Mouse (Mus musculus): Measurements from ENCODE around the gene Zfp13. TPM values are rescaled to one million over a fixed set of nuclear protein-coding genes. Genes with fewer than 3 reads are reported as not detected.

The Zfp13 gene
- polyA plus RNA-seq (2014; fragmentation: Nextera tagmentation; extraction: Ambion mirVana): 19.2 and 20.5 TPM in 2 replicates

GRCm38 (mm10) chr17:23598582-23599552 is at the start of gene Zfp13:
TSS of gene Zfp13 (minus strand) at chr17:23599487.
- WGBS: 10% methylated on average over 31 of the region's 31 CpGs
- peak; percentile 89 for DNase-seq (ENCODE audit: low spot score)

GRCm38 (mm10) chr17:23645894-23646293 is 46.6 kb upstream of the Zfp13 start:
- H3K27ac ChIP-seq (ENCODE audit: low read depth, low read length): no peak overlapping the region
- peaks cover 8% of the 10 kb centered on the region; the same call in 1 of the 2 replicates for H3K27me3 ChIP-seq (ENCODE audit: control insufficient read depth, insufficient read depth, low read length)
- WGBS: 27% methylated on average over 10 of the region's 10 CpGs
- H3K9ac ChIP-seq (ENCODE audit: low read length): no peak overlapping the region
- ATAC-seq (replicated peaks; ENCODE audit: low FRiP score) (no peak), DNase-seq (ENCODE audit: low spot score) (no peak)
- no peaks in the 10 kb centered on the region for H3K36me3 ChIP-seq (ENCODE audit: control insufficient read depth, insufficient read depth, low read length)
- no peaks in the 10 kb centered on the region for H3K9me3 ChIP-seq (ENCODE audit: control insufficient read depth, low read length)
- H3K4me3 ChIP-seq (ENCODE audit: low read depth, low read length): no peak overlapping the region
- no peak overlapping the region for H3K4me2 ChIP-seq (ENCODE audit: low read depth, low read length, severe bottlenecking)
- H3K4me1 ChIP-seq (replicated peaks; ENCODE audit: control insufficient read depth, insufficient read depth, low read length): peaks cover 2% of the 10 kb centered on the region; the same call in 1 of the 2 replicates

More at GRCm38 (mm10) chr17:23598582-23599552, at the start of gene Zfp13:
- Histone ChIP-seq H3K36me3 (ENCODE audit: control insufficient read depth, insufficient read depth, low read length) (no peaks in the 10 kb centered on the region), H3K9ac (ENCODE audit: low read length) (peak within 1 kb of the TSS; percentile 39), H3K27ac (ENCODE audit: low read depth, low read length) (peak within 1 kb of the TSS; percentile 58; the same call in 1 of the 2 replicates), H3K4me3 (ENCODE audit: low read depth, low read length) (peak within 1 kb of the TSS; percentile 28), H3K27me3 (ENCODE audit: control insufficient read depth, insufficient read depth, low read length) (no peaks in the 10 kb centered on the region), H3K4me2 (ENCODE audit: low read depth, low read length, severe bottlenecking) (peak within 1 kb of the TSS; percentile 56), H3K9me3 (ENCODE audit: control insufficient read depth, low read length) (no peaks in the 10 kb centered on the region), H3K4me1 (replicated peaks; ENCODE audit: control insufficient read depth, insufficient read depth, low read length) (peaks cover 2% of the 10 kb centered on the region; the same call in 1 of the 2 replicates)
- ATAC-seq (replicated peaks; ENCODE audit: low FRiP score): peak; percentile 92

GRCm38 (mm10) chr17:23644613-23645495 is 45.6 kb upstream of the Zfp13 start, which contains the start of gene Mmp25:
TSS of gene Mmp25 (minus strand) at chr17:23645277.
- Histone ChIP-seq H3K4me2 (ENCODE audit: low read depth, low read length, severe bottlenecking) (peak within 1 kb of the TSS; percentile 51), H3K27ac (ENCODE audit: low read depth, low read length) (no peak within 1 kb of the TSS), H3K4me1 (replicated peaks; ENCODE audit: control insufficient read depth, insufficient read depth, low read length) (peaks cover 2% of the 10 kb centered on the region; the same call in 1 of the 2 replicates), H3K4me3 (ENCODE audit: low read depth, low read length) (peak within 1 kb of the TSS; percentile 37), H3K9ac (ENCODE audit: low read length) (peak within 1 kb of the TSS; percentile 48), H3K27me3 (ENCODE audit: control insufficient read depth, insufficient read depth, low read length) (peaks cover 8% of the 10 kb centered on the region; the same call in 1 of the 2 replicates), H3K9me3 (ENCODE audit: control insufficient read depth, low read length) (no peaks in the 10 kb centered on the region), H3K36me3 (ENCODE audit: control insufficient read depth, insufficient read depth, low read length) (no peaks in the 10 kb centered on the region)
- DNase-seq (ENCODE audit: low spot score) (peak; percentile 61), ATAC-seq (replicated peaks; ENCODE audit: low FRiP score) (peak; percentile 53)
- WGBS: under 1% methylated on average over 58 of the region's 58 CpGs

- DNase-seq (ENCODE audit: low spot score) (no peak), ATAC-seq (replicated peaks; ENCODE audit: low FRiP score) (0 out of 2 replicates have a peak, but pooled peaks have one; percentile 42)
- H3K4me3 ChIP-seq (ENCODE audit: low read depth, low read length): no peak overlapping the region
- H3K9me3 ChIP-seq (ENCODE audit: control insufficient read depth, low read length): no peaks in the 10 kb centered on the region
- WGBS: 89% methylated on average over 8 of the region's 8 CpGs
- no peak overlapping the region for H3K9ac ChIP-seq (ENCODE audit: low read length)
- no peaks in the 10 kb centered on the region for H3K4me1 ChIP-seq (replicated peaks; ENCODE audit: control insufficient read depth, insufficient read depth, low read length)
- no peaks in the 10 kb centered on the region for H3K36me3 ChIP-seq (ENCODE audit: control insufficient read depth, insufficient read depth, low read length)
- H3K27ac ChIP-seq (ENCODE audit: low read depth, low read length): no peak overlapping the region
- H3K4me2 ChIP-seq (ENCODE audit: low read depth, low read length, severe bottlenecking): no peak overlapping the region
- H3K27me3 ChIP-seq (ENCODE audit: control insufficient read depth, insufficient read depth, low read length): no peaks in the 10 kb centered on the region
These were observed 32.0 kb upstream of the Zfp13 start for GRCm38 (mm10) chr17:23631241-23631640.

- no peak overlapping the region for H3K27ac ChIP-seq (ENCODE audit: low read depth, low read length)
- no peaks in the 10 kb centered on the region for H3K9me3 ChIP-seq (ENCODE audit: control insufficient read depth, low read length)
- ATAC-seq (replicated peaks; ENCODE audit: low FRiP score) (peak; percentile 85), DNase-seq (ENCODE audit: low spot score) (peak; percentile 86)
- 15% methylated on average over 22 of the region's 22 CpGs for WGBS
- no peaks in the 10 kb centered on the region for H3K36me3 ChIP-seq (ENCODE audit: control insufficient read depth, insufficient read depth, low read length)
- H3K4me1 ChIP-seq (replicated peaks; ENCODE audit: control insufficient read depth, insufficient read depth, low read length): no peaks in the 10 kb centered on the region
- no peak overlapping the region for H3K4me3 ChIP-seq (ENCODE audit: low read depth, low read length)
- no peaks in the 10 kb centered on the region for H3K27me3 ChIP-seq (ENCODE audit: control insufficient read depth, insufficient read depth, low read length)
- peak overlapping the region; percentile 36; the same call in 1 of the 2 replicates for H3K4me2 ChIP-seq (ENCODE audit: low read depth, low read length, severe bottlenecking)
- H3K9ac ChIP-seq (ENCODE audit: low read length): peak overlapping the region; percentile 39; the same call in 1 of the 2 replicates
These were observed 31.1 kb upstream of the Zfp13 start for GRCm38 (mm10) chr17:23630195-23631020.

GRCm38 (mm10) chr17:23627813-23628212 is 28.5 kb upstream of the Zfp13 start:
- ATAC-seq (replicated peaks; ENCODE audit: low FRiP score) (no peak), DNase-seq (ENCODE audit: low spot score) (no peak)
- 39% methylated on average over 7 of the region's 7 CpGs for WGBS
- Histone ChIP-seq H3K27me3 (ENCODE audit: control insufficient read depth, insufficient read depth, low read length) (no peaks in the 10 kb centered on the region), H3K9ac (ENCODE audit: low read length) (no peak overlapping the region), H3K27ac (ENCODE audit: low read depth, low read length) (no peak overlapping the region), H3K4me1 (replicated peaks; ENCODE audit: control insufficient read depth, insufficient read depth, low read length) (no peaks in the 10 kb centered on the region), H3K9me3 (ENCODE audit: control insufficient read depth, low read length) (no peaks in the 10 kb centered on the region), H3K4me2 (ENCODE audit: low read depth, low read length, severe bottlenecking) (no peak overlapping the region), H3K36me3 (ENCODE audit: control insufficient read depth, insufficient read depth, low read length) (no peaks in the 10 kb centered on the region), H3K4me3 (ENCODE audit: low read depth, low read length) (no peak overlapping the region)

GRCm38 (mm10) chr17:23620351-23620750 is 21.1 kb upstream of the Zfp13 start:
- H3K4me2 ChIP-seq (ENCODE audit: low read depth, low read length, severe bottlenecking): no peak overlapping the region
- H3K4me3 ChIP-seq (ENCODE audit: low read depth, low read length): no peak overlapping the region
- H3K4me1 ChIP-seq (replicated peaks; ENCODE audit: control insufficient read depth, insufficient read depth, low read length): no peaks in the 10 kb centered on the region
- WGBS: 78% methylated on average over 7 of the region's 7 CpGs
- H3K9me3 ChIP-seq (ENCODE audit: control insufficient read depth, low read length): no peaks in the 10 kb centered on the region
- no peak overlapping the region for H3K9ac ChIP-seq (ENCODE audit: low read length)
- H3K27me3 ChIP-seq (ENCODE audit: control insufficient read depth, insufficient read depth, low read length): no peaks in the 10 kb centered on the region
- DNase-seq (ENCODE audit: low spot score) (no peak), ATAC-seq (replicated peaks; ENCODE audit: low FRiP score) (no peak)
- no peak overlapping the region for H3K27ac ChIP-seq (ENCODE audit: low read depth, low read length)
- no peaks in the 10 kb centered on the region for H3K36me3 ChIP-seq (ENCODE audit: control insufficient read depth, insufficient read depth, low read length)

All from forebrain, embryonic 11.5 days (tissue).